Mouse (Mus musculus): Measurements from ENCODE around the gene Ptgfrn. TPM values are rescaled to one million over a fixed set of nuclear protein-coding genes. Genes with fewer than 3 reads are reported as not detected.

Ptgfrn gene
- total and polyA plus RNA-seq, 3 experiments, result not detected

GRCm38 (mm10) chr3:101108282-101108681 is 1.8 kb downstream of the Ptgfrn start:
- no peak overlapping the region for H3K4me3 ChIP-seq (ENCODE audit: control insufficient read depth in 1 of 2, insufficient read depth in 1 of 2, low read depth in 2 of 2, low read length in 2 of 2)
- H3K9me3 ChIP-seq (replicated peaks; ENCODE audit: insufficient read depth, low read length), result no peaks in the 10 kb centered on the region
- TF ChIP-seq GABPA (IDR thresholded peaks at IDR 0.05; ENCODE audit: low read depth, low read length) (no peak), EP300 (IDR thresholded peaks at IDR 0.05; ENCODE audit: low read depth in 1 of 2, low read length in 2 of 2) (no peak), POLR2AphosphoS2 (IDR thresholded peaks at IDR 0.05; ENCODE audit: low read length) (no peak), JUND (IDR thresholded peaks at IDR 0.05; ENCODE audit: low read depth, low read length) (no peak), MAZ (IDR thresholded peaks at IDR 0.05; ENCODE audit: low read depth, low read length) (no peak), NELFE (IDR thresholded peaks at IDR 0.05; ENCODE audit: low read depth, low read length) (no peak), USF1 (IDR thresholded peaks at IDR 0.05; ENCODE audit: low read depth, low read length) (no peak), ZC3H11A (IDR thresholded peaks at IDR 0.05; ENCODE audit: low read depth, low read length) (no peak), ZNF384 (IDR thresholded peaks at IDR 0.05; ENCODE audit: low read depth, low read length) (no peak), E2F4 (IDR thresholded peaks at IDR 0.05; ENCODE audit: borderline replicate concordance, low read depth, low read length) (no peak), ETS1 (IDR thresholded peaks at IDR 0.05; ENCODE audit: low read depth, low read length) (no peak), HCFC1 (IDR thresholded peaks at IDR 0.05; ENCODE audit: low read depth, low read length) (no peak), BHLHE40 (IDR thresholded peaks at IDR 0.05; ENCODE audit: borderline replicate concordance, low read depth, low read length) (no peak), TAL1 (IDR thresholded peaks at IDR 0.05; ENCODE audit: low read length) (no peak)
- no peaks in the 10 kb centered on the region for H3K4me1 ChIP-seq (ENCODE audit: control insufficient read depth in 1 of 2, insufficient read depth in 2 of 2, low read length in 2 of 2)
- H3K27me3 ChIP-seq (ENCODE audit: control insufficient read depth in 1 of 2, insufficient read depth in 2 of 2, low read length in 2 of 2), result no peaks in the 10 kb centered on the region
- H3K9ac ChIP-seq (ENCODE audit: control insufficient read depth, low read depth, low read length, poor library complexity, severe bottlenecking), result no peak overlapping the region
- no peak overlapping the region for H3K27ac ChIP-seq (ENCODE audit: control insufficient read depth, low read depth, low read length)
- H3K36me3 ChIP-seq (ENCODE audit: control insufficient read depth in 1 of 2, insufficient read depth in 2 of 2, low read length in 2 of 2), result no peaks in the 10 kb centered on the region
- no peak for DNase-seq (ENCODE audit: low read depth, low spot score)
- no peaks in the 10 kb centered on the region for H3K79me2 ChIP-seq (ENCODE audit: control insufficient read depth, insufficient read depth, low read length, poor library complexity)

- H3K9me3 ChIP-seq (replicated peaks; ENCODE audit: insufficient read depth, low read length), result no peaks in the 10 kb centered on the region
- H3K27ac ChIP-seq (ENCODE audit: control insufficient read depth, low read depth, low read length), result no peak overlapping the region
- no peak overlapping the region for H3K4me3 ChIP-seq (ENCODE audit: control insufficient read depth in 1 of 2, insufficient read depth in 1 of 2, low read depth in 2 of 2, low read length in 2 of 2)
- H3K27me3 ChIP-seq (ENCODE audit: control insufficient read depth in 1 of 2, insufficient read depth in 2 of 2, low read length in 2 of 2), result no peaks in the 10 kb centered on the region
- H3K9ac ChIP-seq (ENCODE audit: control insufficient read depth, low read depth, low read length, poor library complexity, severe bottlenecking), result no peak overlapping the region
- TF ChIP-seq KAT2A (conservative IDR thresholded peaks at IDR 0.05; ENCODE audit: low read depth, low read length) (no peak), RCOR1 (IDR thresholded peaks at IDR 0.05; ENCODE audit: low read depth, low read length) (no peak), ETS1 (IDR thresholded peaks at IDR 0.05; ENCODE audit: low read depth, low read length) (no peak), CHD2 (IDR thresholded peaks at IDR 0.05; ENCODE audit: low read length) (no peak), ELF1 (IDR thresholded peaks at IDR 0.05; ENCODE audit: low read depth, low read length) (no peak), POLR2AphosphoS2 (IDR thresholded peaks at IDR 0.05; ENCODE audit: low read length) (no peak), E2F4 (IDR thresholded peaks at IDR 0.05; ENCODE audit: borderline replicate concordance, low read depth, low read length) (no peak), MAX (IDR thresholded peaks at IDR 0.05; ENCODE audit: low read length) (no peak), TCF12 (IDR thresholded peaks at IDR 0.05; ENCODE audit: low read depth, low read length) (no peak), GATA1 (IDR thresholded peaks at IDR 0.05; ENCODE audit: low read depth, low read length) (no peak), HCFC1 (IDR thresholded peaks at IDR 0.05; ENCODE audit: low read depth, low read length) (no peak)
- H3K4me1 ChIP-seq (ENCODE audit: control insufficient read depth in 1 of 2, insufficient read depth in 2 of 2, low read length in 2 of 2), result no peaks in the 10 kb centered on the region
- H3K36me3 ChIP-seq (ENCODE audit: control insufficient read depth in 1 of 2, insufficient read depth in 2 of 2, low read length in 2 of 2), result no peaks in the 10 kb centered on the region
- DNase-seq (ENCODE audit: low read depth, low spot score), result no peak
- no peaks in the 10 kb centered on the region for H3K79me2 ChIP-seq (ENCODE audit: control insufficient read depth, insufficient read depth, low read length, poor library complexity)
These were observed 3.8 kb downstream of the Ptgfrn start for GRCm38 (mm10) chr3:101106326-101106725.
